Mouse (Mus musculus) hindbrain, embryonic 11.5 days (tissue): ENCODE results near the gene Thrap3. TPM values are rescaled to one million over a fixed set of nuclear protein-coding genes. Genes with fewer than 3 reads are reported as not detected.

ENCODE experiments used
- ATAC-seq: fragments of 200-750 bp; cut with Nextera tagmentation; 2 replicates; pipeline ENCODE4 v1.8.0; 2017; ENCODE audit warnings: mild to moderate bottlenecking, moderate TSS enrichment, moderate library complexity; ENCODE audit not compliant: low FRiP score
- DNase-seq: peaks from one replicate; pipeline ENCODE4 v3.0.0-alpha.2; 2015; ENCODE audit warnings: low spot score
- H3K27ac ChIP-seq: fragments of 300-500 bp; sonication (generic); 2 replicates; pipeline ENCODE4 v1.5.1; 2014; ENCODE audit warnings: mild to moderate bottlenecking, low read depth, low read length
- H3K27me3 ChIP-seq: fragments of 300-500 bp; sonication (generic); 2 replicates; pipeline ENCODE4 v1.6.1; 2014; ENCODE audit warnings: mild to moderate bottlenecking, low read length, moderate library complexity, mixed read lengths; ENCODE audit not compliant: control insufficient read depth, insufficient read depth
- H3K36me3 ChIP-seq: fragments of 300-500 bp; sonication (generic); 2 replicates; pipeline ENCODE4 v1.6.1; 2014; ENCODE audit warnings: mild to moderate bottlenecking, low read length, moderate library complexity, mixed read lengths; ENCODE audit not compliant: control insufficient read depth, insufficient read depth
- H3K4me1 ChIP-seq: fragments of 300-500 bp; sonication (generic); replicated peaks from 2 replicates; pipeline ENCODE4 v1.6.1; 2014; ENCODE audit warnings: low read length, mixed read lengths; ENCODE audit not compliant: control insufficient read depth, insufficient read depth
- H3K4me2 ChIP-seq: fragments of 300-500 bp; sonication (generic); replicated peaks from 2 replicates; pipeline ENCODE4 v1.6.1; 2014; ENCODE audit warnings: mild to moderate bottlenecking, low read depth, low read length
- H3K4me3 ChIP-seq: fragments of 300-500 bp; sonication (generic); 2 replicates; pipeline ENCODE4 v1.5.1; 2014; ENCODE audit warnings: low read depth, low read length
- H3K9ac ChIP-seq: fragments of 300-500 bp; sonication (generic); 2 replicates; pipeline ENCODE4 v1.6.1; 2014; ENCODE audit warnings: low read depth, low read length
- H3K9me3 ChIP-seq: fragments of 300-500 bp; sonication (generic); 2 replicates; pipeline ENCODE4 v1.6.1; 2016; ENCODE audit warnings: low read length; ENCODE audit not compliant: control insufficient read depth
- WGBS: fragments of 180-500 bp; shearing (Covaris S2); extraction: QIAGEN DNeasy Blood & Tissue Kit; methylation state at CpG from one replicate; pipeline ENCODE4 v1.1.7; 2014; 5-methylcytosine and 5-hydroxymethylcytosine counted together
- polyA plus RNA-seq: library from polyadenylated mRNA; unstranded; fragments of >200 nt; fragmentation: Nextera tagmentation; extraction: Ambion mirVana; gene quantifications from 2 replicates; pipeline ENCODE4 v1.2.1, GENCODE M21; 2014

Thrap3 gene
- polyA plus RNA-seq = 191 and 228 TPM in 2 replicates

DNA sequence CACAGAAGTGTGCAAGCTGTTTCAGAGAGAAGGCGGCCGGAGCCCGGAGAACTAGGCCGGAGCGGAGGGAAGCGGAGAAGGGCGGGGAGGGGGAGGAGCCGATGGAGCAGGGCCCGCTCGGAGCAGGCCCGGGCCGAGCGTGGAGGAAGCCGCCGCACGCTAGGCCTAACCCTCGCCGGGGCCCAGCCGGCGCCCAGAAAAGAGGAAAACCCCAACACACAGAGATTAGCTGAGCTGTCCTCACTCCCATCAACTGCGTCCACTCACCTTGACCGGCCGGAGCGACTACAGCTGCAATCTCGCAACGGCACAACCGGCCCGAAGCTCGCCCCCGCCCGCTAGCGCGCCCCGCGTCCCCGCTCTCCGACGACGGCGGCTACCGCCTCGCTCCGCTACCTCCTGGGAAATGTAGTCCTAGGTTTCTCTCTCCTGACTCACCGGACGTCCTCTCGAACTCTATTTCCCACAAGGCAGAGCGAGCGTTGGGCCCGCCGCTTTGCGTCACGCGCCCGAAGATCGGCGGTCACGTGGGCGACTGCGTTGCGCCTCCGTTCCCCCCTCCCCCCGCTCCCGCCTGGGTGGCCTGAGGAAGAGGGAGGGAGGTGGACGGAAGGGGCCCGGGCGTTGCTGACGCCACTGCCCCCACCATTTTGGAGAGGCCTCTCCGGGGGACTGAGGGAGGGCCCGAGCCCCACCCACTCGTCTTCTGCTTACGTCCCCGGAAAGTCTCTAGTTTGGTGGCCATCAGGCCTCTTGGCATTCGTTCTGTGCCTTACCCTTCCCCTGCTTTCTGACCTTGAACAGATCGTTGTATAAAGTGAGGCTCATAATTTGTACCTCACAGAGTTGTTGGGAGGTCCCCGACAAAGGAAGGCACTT, at the start of gene Thrap3:
Gene Thrap3, minus strand, starts transcription at position 458 of the 879 bp plus-strand sequence.
- Histone ChIP-seq H3K4me3 (peak within 1 kb of the TSS; percentile 76), H3K9me3 (no peaks in the 10 kb centered on the region), H3K9ac (peak within 1 kb of the TSS; percentile 85), H3K4me2 (peak within 1 kb of the TSS; percentile 71), H3K27ac (peak within 1 kb of the TSS; percentile 95), H3K27me3 (no peaks in the 10 kb centered on the region), H3K36me3 (no peaks in the 10 kb centered on the region), H3K4me1 (no peaks in the 10 kb centered on the region; the same call in 1 of the 2 replicates)
- DNase-seq (peak; percentile 99), ATAC-seq (peak; percentile 99)
- under 1% methylated on average over 70 of the region's 75 CpGs for WGBS

GRCm38 (mm10) chr4:126251655-126252254, 49.2 kb upstream of the Thrap3 start:
- Histone ChIP-seq H3K4me1 (peaks cover 14% of the 10 kb centered on the region; the same call in 1 of the 2 replicates), H3K4me3 (no peak overlapping the region), H3K36me3 (no peaks in the 10 kb centered on the region), H3K9ac (no peak overlapping the region), H3K4me2 (no peak overlapping the region), H3K9me3 (no peaks in the 10 kb centered on the region), H3K27me3 (no peaks in the 10 kb centered on the region), H3K27ac (no peak overlapping the region)
- DNase-seq = no peak
- ATAC-seq = no peak
- 68% methylated on average over 11 of the region's 11 CpGs for WGBS

- no peak overlapping the region for H3K9ac ChIP-seq
- H3K36me3 ChIP-seq = no peaks in the 10 kb centered on the region
- no peak overlapping the region for H3K4me2 ChIP-seq
- H3K27ac ChIP-seq = no peak overlapping the region
- peaks cover 14% of the 10 kb centered on the region; the same call in 1 of the 2 replicates for H3K4me1 ChIP-seq
- no peak overlapping the region for H3K4me3 ChIP-seq
- no peaks in the 10 kb centered on the region for H3K9me3 ChIP-seq
- no peak for DNase-seq
- no peak for ATAC-seq
- 47% methylated on average over 4 of the region's 4 CpGs for WGBS
- H3K27me3 ChIP-seq = no peaks in the 10 kb centered on the region
Measured at GRCm38 (mm10) chr4:126250659-126251058, 48.1 kb upstream of the Thrap3 start.

GRCm38 (mm10) chr4:126248261-126248868, 45.8 kb upstream of the Thrap3 start:
- Histone ChIP-seq H3K27ac (peak overlapping the region; percentile 69), H3K4me3 (no peak overlapping the region), H3K36me3 (no peaks in the 10 kb centered on the region), H3K27me3 (no peaks in the 10 kb centered on the region), H3K4me1 (peaks cover 5% of the 10 kb centered on the region; the same call in 1 of the 2 replicates), H3K9me3 (no peaks in the 10 kb centered on the region), H3K9ac (peak overlapping the region; percentile 2; the same call in 1 of the 2 replicates), H3K4me2 (no peak overlapping the region)
- DNase-seq = peak; percentile 69
- WGBS = 16% methylated on average over 11 of the region's 11 CpGs
- peak; percentile 65 for ATAC-seq

- Histone ChIP-seq H3K4me2 (no peak overlapping the region), H3K4me1 (peaks cover 2% of the 10 kb centered on the region; the same call in 1 of the 2 replicates), H3K27ac (no peak overlapping the region), H3K9me3 (no peaks in the 10 kb centered on the region), H3K27me3 (no peaks in the 10 kb centered on the region), H3K9ac (no peak overlapping the region), H3K4me3 (no peak overlapping the region), H3K36me3 (no peaks in the 10 kb centered on the region)
- DNase-seq (no peak), ATAC-seq (no peak)
- 84% methylated on average over 13 of the region's 13 CpGs for WGBS
Measured at GRCm38 (mm10) chr4:126246202-126246889, 43.8 kb upstream of the Thrap3 start.

GRCm38 (mm10) chr4:126242510-126242909, 40.0 kb upstream of the Thrap3 start:
- ATAC-seq = no peak
- Histone ChIP-seq H3K36me3 (peaks cover 21% of the 10 kb centered on the region), H3K4me3 (no peak overlapping the region), H3K9me3 (no peaks in the 10 kb centered on the region), H3K4me1 (no peaks in the 10 kb centered on the region), H3K9ac (no peak overlapping the region), H3K4me2 (no peak overlapping the region), H3K27ac (no peak overlapping the region), H3K27me3 (no peaks in the 10 kb centered on the region)
- no peak for DNase-seq
- WGBS = 87% methylated on average over 6 of the region's 6 CpGs

GRCm38 (mm10) chr4:126241956-126242355, 39.4 kb upstream of the Thrap3 start:
- H3K27ac ChIP-seq = no peak overlapping the region
- no peak overlapping the region for H3K4me2 ChIP-seq
- no peak for ATAC-seq
- no peaks in the 10 kb centered on the region for H3K27me3 ChIP-seq
- peaks cover 21% of the 10 kb centered on the region for H3K36me3 ChIP-seq
- no peak for DNase-seq
- no peak overlapping the region for H3K4me3 ChIP-seq
- H3K4me1 ChIP-seq = no peaks in the 10 kb centered on the region
- no peak overlapping the region for H3K9ac ChIP-seq
- H3K9me3 ChIP-seq = no peaks in the 10 kb centered on the region
- 50% methylated on average over 9 of the region's 9 CpGs for WGBS

DNA sequence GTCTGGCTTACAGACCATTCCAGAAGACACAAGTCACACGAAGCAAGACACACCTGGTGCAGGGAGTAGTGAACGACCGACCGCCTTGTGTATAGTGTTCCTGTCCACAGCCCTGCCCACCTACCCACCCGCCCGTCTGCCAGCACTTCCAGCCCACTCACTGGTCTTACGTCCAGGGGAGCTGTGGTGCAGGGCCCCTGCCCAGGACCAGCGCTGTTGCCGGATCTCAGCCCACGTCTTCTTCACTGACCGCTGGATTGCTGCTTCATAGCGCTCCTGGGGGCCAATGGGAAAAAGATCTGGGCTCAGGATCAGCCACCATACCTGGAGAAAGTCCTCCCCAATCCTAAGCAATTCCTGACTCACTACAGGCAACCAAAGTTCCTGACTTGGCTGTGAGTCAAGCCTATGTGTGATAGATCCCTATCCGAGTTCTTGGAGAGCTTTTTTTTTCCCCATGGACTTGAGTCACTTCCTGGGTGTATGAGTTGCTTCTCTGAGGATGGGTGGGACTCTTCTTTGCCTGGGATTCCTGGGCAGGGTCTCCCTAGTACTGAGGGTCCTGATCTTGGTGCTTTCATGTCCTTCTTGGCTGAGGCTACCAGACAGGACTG, 37.4 kb upstream of the Thrap3 start:
- no peak for ATAC-seq
- H3K4me2 ChIP-seq = no peak overlapping the region
- peaks cover 28% of the 10 kb centered on the region for H3K36me3 ChIP-seq
- H3K9me3 ChIP-seq = no peaks in the 10 kb centered on the region
- no peak overlapping the region for H3K9ac ChIP-seq
- no peak overlapping the region for H3K27ac ChIP-seq
- H3K4me3 ChIP-seq = no peak overlapping the region
- 92% methylated on average over 13 of the region's 13 CpGs for WGBS
- no peaks in the 10 kb centered on the region for H3K4me1 ChIP-seq
- no peaks in the 10 kb centered on the region for H3K27me3 ChIP-seq
- no peak for DNase-seq
